Mouse (Mus musculus) gastrocnemius, adult 8-10 months (tissue): Measurements from ENCODE around the gene Kcng4. TPM values are rescaled to one million over a fixed set of nuclear protein-coding genes. Genes with fewer than 3 reads are reported as not detected.

Experiments used
- DNase-seq, 2 experiments: peaks; one replicate each; pipeline ENCODE4 v3.0.0; 2022; ENCODE audit warnings: low spot score in 2 of 2
- total RNA-seq, 4 experiments: library from RNA; stranded (reverse); gene quantifications; 2 replicates each; pipeline ENCODE4 v1.2.4; 2022

Kcng4 gene
- total RNA-seq, 4 experiments from 2014 or later, result 8.3 to 22.8 (median 16.5) TPM

DNA sequence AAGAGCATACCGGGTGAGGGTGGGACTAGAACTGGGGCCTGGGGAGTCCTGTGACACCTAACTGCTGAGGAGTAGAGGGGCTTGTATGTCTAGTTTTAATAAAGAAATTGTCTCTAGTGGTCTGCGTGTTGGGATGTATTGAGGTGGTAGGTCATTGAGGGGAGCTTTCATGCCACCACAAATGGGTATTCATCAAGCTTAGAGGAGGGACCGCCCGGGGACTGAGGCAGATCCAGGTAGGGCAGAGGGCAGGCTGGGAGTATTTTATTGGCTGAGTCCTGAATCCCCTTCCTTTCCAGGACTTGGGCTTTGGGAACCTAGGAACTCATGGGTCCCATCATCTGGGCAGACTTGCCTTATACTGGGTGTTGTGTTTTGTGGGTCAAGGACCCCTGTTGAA lies 18.7 kb downstream of the Kcng4 start:
- no peak for DNase-seq

DNA sequence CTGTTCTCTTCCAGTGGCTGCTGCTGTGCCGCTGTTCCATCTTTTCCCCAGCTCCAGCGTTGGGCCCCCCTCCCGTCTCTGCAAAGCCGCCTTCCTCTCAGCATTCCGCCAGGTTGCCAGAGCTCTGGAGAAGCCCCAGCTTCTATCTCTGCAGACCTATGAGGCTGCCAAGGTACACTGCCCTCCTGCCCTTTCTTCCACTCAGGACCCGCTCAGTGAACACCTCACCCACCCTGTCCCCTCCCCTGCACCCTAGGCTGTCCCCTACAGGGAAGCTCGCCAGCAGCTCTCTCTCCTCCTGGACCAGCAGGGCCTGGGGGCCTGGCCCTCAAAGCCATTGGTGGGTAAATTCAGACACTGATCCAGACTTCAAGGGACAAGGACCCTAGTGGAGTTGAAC lies 19.1 kb downstream of the Kcng4 start:
- DNase-seq, result no peak

DNA sequence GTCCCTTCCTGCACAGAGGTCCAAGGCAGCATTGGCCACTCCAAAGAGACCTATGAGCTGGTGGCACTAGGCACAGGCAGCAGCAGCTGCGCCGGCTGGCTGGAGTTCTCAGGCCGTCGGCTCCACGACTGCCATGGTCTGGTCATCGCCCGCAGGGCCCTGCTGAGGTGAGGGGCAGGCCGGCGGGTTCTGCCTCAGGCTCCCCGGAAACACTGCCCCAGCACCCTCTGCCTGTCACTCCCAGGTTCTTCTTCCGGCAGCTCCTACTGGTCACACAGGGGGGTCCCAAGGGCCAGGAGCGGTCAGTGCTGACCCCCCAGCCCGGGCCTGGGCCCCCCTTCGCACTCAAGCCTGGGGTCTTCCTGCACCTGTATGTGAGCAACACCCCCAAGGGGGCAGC lies 20.4 kb downstream of the Kcng4 start:
- DNase-seq, result no peak

DNA sequence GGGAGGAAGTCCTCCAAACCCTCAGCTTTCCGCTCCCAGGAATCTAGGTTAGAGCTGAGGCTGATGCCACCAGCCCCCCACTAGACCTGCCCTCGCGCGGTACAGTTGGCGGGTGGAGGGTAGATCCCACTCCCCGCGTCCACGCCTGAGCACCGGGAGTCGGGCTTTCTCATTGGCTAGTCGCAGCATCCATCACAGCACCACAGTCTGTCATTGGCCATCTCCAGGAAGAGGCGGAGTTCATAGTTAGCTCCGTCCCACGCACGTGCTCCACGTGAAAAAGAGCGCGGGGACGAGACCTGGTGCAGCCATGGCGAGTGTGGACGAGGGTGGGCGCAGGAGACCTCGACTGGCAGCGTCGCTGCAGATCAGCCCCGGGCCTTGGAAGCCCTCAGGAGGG lies 23.0 kb downstream of the Kcng4 start, which contains the start of gene Adad2:
Adad2 (plus strand) TSS at position 277 of the 400 bp plus-strand sequence.
- no peak for DNase-seq

DNA sequence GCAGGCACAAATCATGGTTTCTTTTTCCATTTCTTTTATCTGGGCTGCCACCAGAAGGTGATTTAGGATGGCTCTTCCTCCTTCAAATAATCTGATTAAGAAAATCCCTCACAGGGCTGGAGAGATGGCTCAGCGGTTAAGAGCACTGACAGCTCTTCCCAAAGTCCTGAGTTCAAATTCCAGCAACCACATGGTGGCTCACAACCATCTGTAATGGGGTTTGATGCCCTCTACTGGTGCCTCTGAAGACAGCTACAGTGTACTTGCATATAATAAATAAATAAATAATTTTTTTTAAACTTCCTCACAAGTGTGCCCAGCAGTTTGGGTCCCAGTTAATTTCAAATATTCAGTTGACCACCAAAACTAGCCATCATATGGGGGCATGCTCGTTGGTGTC lies 29.3 kb downstream of the Kcng4 start:
- DNase-seq, result no peak

DNA sequence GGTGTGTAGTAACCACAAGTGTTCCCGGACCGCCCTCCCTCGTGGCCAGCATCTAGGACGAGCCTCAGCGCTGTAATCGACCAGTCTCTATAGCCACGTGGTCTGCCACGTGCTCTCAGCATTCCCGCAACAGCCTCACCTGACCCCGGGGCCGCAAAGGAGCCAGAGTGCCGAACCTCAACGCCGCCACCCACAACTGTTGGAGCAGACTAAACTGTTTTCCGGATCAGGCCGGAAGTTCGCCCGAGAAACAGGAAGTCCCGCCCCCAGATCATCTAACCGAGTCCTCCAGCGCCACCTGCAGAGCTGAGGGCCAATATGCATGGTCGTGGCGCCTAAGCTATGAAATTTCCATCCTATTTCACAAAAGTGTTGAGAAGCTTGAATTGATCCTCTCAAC lies 30.5 kb downstream of the Kcng4 start, which contains the start of gene Taf1c:
Taf1c (minus strand) TSS at position 227 of the 400 bp plus-strand sequence.
- peak; percentile 89 to 91 for DNase-seq

DNA sequence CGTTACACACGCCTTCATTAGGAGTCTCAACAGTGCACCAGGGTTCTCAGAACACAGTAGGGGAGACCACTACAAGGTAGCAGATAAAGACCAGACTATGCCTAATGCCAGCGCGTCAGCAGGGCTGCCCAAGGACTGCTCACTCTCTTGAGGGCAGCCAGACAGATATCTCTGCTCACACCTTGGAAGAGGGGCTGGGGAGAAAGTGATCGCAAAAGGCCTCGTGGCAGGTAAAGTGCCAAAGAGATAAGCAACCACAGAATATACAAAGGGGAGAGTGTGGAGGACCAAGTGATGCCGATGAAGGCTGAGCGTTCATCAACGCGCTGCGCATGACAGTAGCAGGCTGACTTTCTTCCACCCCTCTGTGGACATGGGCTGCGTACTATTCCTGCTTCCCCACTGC lies 31.1 kb downstream of the Kcng4 start:
- DNase-seq, result no peak

DNA sequence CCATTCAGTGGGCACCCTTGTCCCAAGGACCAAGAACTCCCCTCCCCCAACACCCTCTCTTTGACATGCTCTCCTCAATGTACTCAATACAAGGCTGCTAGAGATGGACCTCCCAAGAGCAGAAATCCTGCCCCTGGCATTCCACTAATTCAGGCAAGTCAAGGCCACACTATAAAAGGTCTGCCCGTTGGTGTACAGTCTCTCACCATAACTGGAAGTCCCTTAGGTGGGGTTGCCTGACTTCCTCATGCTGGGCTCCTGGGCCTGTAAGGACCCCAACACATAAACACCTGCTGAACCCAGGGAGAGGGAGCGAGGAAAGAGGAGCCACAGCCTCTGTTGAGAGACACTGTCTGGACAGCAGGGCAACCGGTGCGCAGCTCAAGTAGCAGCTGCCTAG lies 31.7 kb downstream of the Kcng4 start:
- DNase-seq, result no peak

DNA sequence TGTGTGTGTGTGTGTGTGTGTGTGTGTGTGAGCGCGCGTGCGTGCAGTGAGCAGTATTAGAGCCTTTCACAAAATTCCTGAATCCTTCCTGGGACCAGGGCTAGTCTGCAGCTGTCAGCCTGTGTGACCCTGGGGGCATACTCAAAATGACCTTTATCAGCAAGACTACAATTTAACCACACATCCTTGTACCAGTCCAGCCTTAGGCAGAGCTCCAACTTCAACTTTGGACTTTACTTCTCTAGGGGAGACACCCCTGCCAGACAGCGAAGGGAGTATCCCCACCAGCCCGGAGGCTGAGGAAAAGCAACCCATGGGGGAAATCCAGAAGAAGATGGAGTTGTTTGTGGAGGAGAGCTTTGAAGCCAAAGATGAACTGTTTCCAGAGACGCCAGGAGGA lies 44.0 kb downstream of the Kcng4 start:
- no peak for DNase-seq

DNA sequence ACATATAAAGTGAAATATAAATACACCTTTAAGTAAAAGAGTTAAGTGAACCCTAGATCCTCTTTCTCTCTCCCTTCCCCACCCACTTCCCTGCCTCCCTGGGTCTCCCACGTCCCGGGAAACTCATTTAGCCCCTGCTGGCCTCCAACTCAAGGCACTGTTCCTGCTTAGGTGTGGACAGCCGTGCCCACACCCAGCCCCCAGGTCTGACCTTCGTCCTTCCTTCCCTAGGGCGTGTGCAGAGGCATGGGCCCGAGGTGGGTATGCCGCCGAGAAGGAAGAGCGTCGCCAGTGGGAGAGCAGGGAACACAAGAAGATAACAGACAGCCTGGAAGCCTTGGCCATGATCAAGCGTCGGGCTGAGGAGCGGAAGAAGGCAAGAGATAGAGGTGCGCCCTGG lies 45.1 kb downstream of the Kcng4 start:
- DNase-seq, result no peak

DNA sequence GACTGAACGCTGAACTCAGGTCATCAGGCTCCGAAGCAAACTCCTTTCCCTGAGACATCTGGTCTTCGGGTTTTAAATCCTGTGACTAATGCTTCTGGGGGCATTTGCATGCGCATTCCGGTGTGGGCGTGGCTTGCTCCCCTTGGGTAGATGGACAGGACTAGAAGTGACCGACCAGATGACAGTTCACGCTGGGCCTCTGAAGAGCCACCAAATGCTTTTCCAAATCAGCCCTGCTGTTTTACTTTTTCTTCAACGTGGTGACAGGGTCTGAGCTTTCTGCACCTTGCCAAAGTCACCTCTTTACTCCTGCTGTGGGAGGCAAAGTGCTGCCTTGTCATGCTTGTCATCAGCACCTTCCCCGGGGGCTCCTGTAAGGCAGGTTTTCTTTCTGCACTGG lies 46.6 kb downstream of the Kcng4 start:
- DNase-seq, result no peak

DNA sequence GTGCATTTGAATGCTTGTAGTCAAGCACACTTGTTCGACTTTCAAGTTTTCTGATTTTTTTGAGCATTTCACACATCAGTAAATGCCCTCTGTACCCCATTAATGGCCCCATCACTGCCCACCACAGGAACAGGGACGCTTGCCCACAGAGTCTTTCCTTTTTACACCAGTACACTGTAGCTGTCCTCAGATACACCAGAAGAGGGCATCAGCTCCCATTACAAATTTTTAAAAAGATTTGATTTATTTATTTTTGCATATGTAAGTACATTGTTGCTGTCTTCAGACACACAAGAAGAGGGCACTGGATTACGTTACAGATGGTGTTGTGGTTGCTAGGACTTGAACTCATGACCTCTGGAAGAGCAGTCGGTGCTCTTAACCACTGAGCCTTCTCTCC lies 47.2 kb downstream of the Kcng4 start:
- DNase-seq, result no peak

DNA sequence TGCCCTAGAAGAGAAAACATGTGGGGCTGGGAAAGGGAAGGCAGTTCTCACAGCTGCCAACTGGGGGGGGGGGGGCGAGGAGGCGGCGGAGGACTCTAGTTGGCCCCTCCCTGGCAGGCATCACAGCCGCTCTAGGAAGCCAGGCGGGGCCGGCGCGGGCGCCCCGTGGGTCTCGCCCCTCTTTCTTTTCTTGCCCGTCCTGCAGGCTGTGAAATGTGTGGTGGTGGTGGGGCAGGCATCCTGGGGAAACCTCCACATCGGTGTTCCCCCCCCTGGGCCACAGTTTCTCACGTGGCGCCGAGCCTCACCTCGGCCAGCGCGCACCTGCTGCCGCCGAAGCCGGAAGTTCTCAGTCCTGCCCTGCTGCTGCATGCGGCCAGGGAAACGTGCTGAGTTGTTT lies 49.6 kb downstream of the Kcng4 start:
- no peak for DNase-seq

DNA sequence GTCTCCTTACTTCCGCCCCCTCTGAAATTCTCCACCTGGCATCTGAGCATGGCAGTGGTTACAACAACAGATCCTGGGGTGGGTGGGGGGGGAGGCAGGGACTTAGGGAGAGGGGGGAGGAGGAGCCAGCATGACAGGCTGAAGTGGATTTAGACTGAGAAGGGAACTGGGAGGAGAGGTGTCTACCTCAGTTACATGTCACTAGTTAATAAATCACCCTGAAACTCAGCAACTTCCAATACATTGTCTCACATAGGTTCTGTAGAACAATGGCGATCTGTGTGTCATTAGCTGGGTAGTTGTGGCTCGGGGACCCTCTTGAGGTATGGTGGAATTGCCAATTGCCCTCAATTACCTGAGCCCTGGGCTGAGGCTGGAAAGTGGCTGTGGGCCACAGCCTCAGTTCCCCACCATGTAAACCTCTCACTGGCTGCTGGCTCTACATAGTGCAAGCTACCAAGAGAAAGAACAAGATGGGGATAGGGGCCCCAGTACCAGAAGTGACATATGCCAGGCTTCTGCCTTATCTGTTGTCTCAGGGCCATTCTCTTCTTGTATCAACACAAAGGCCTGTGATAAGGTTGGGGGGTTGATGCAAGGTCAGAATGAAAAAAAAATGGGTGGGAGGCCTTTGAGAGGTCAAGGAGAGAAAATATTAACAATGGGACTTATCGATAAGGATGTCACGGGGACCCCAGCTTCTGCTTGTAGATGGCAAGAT lies 54.9 kb downstream of the Kcng4 start:
- no peak for DNase-seq

DNA sequence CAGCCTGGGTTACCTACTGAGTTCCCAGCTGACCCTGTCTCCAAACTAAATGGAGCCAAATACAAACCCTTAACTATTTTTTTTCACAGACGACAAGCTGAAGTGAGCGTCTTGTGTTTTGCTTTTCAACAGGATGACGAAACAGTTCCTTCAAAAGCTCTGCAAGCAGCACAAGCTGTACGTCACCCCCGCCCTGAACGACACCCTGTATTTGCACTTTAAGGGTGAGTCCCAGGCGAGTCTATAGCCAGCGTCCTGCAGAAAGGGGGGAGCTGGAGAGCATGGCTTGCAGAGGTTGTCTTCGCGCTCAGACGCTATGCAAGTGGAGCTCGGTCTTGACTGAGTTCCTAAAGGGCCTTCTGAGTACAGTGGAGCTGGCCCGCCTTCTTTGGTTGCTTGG lies 56.4 kb downstream of the Kcng4 start:
- no peak for DNase-seq

DNA sequence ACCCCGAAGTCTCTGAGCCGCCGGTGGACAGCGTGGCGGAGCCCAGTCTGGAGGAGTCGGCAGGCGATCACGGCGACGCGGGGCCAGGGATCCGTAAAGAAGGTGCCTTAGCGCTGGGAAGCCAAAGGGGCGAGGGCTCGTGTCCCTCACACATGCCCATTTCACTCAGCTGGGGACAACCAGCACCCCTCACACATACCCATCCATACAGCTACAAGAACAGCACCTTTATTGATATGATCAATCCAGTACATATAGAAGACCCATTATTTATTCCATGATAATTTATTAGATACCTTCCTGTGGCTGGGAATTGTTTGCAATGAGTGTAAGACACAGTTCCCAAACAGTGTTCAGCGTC lies 60.1 kb downstream of the Kcng4 start:
- DNase-seq, result no peak

DNA sequence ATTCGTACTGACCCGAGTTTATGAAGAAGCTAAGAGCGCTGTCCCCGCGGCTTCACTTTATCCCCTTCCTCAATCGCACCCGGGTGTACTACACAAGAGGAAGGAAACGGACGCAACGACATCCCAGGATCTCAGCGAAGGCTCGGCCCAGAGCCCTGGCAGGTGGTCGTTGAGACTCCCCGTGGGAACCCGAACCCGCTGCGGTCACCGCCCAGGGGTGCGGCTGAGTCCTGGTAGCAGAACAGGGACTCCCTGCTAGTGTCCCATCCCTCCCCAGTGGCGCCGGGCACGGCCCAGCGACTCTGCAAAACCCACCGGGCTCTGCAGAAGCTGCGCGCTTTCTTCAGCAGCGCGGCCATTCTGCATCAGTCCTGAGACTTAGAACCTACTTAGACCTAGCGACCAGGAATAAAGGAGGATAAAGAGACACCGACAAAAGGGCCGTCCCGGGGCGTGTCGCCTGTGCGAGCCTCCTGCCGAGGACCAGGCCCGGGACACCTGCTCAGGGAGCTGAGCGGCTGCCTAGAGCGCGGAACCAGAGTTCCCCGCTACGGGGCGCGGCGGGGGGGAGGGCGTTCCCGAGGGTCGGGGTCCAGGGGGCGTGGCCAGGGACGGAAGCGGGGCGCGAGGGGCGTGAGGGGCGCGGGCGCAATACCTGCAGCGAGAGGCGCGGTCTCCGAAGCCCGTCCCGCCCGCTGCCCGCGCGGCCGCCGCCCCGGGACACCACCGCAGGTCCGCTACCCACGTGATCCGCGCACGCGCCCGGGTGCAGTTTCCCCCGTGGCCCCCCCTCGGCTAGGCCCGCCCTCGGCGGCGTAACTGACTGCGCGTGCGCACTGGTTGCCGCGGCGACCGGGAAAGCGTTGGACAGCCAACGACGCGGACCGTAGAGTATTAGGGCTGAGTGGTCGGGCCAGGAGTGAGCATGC lies 60.8 kb downstream of the Kcng4 start, which contains the start of the genes Hsdl1 and Dnaaf1:
Hsdl1 (minus strand) TSS at position 747 of the 929 bp plus-strand sequence.
Dnaaf1 (plus strand) TSS at position 799 of the 929 bp plus-strand sequence.
- peak; percentile 92 for DNase-seq

Other genes starting within 250 kb of the Kcng4 start
- 100 to 1,000 TPM in 1 of 4 experiments, 10 to 100 TPM in 3; 83.6 to 123 (median 95.6) TPM for gene Mlycd, start 240.8 kb downstream of the Kcng4 start, total RNA-seq
- 10 to 100 TPM in 2 of 4 experiments, 1 to 10 TPM in 2; 5.9 to 19.9 (median 10.1) TPM for gene Osgin1, start 201.6 kb downstream of the Kcng4 start, total RNA-seq
- gene Necab2, start 189.0 kb downstream of the Kcng4 start, total RNA-seq, result under 1 TPM in 1 of 4 experiments, not detected in 3; 0.22 TPM
- gene Slc38a8, start 134.0 kb downstream of the Kcng4 start, total RNA-seq, result not detected
- 10 to 100 TPM; 18.1 to 24.4 (median 22.5) TPM for gene Mbtps1, start 76.9 kb downstream of the Kcng4 start, total RNA-seq
- gene Hsdl1, start 60.5 kb downstream of the Kcng4 start, total RNA-seq, result 10 to 100 TPM; 16.1 to 21.1 (median 17.4) TPM
- gene Dnaaf1, start 60.4 kb downstream of the Kcng4 start, total RNA-seq, result not detected
- gene Taf1c, start 30.5 kb downstream of the Kcng4 start, total RNA-seq, result 1 to 10 TPM; 5.2 to 8.0 (median 6.9) TPM
- not detected for gene Adad2, start 22.9 kb downstream of the Kcng4 start, total RNA-seq
- gene Wfdc1, start 30.7 kb upstream of the Kcng4 start, total RNA-seq, result 10 to 100 TPM; 63.4 to 89.3 (median 75.2) TPM
- gene Atp2c2, start 64.3 kb upstream of the Kcng4 start, total RNA-seq, result not detected
- 1 to 10 TPM; 2.9 to 4.8 (median 3.8) TPM for gene Tldc1, start 142.7 kb upstream of the Kcng4 start, total RNA-seq
- gene Cotl1, start 204.9 kb upstream of the Kcng4 start, total RNA-seq, result 1 to 10 TPM; 1.8 to 3.7 (median 3.2) TPM
- gene Klhl36, start 226.6 kb upstream of the Kcng4 start, total RNA-seq, result 1 to 10 TPM in 3 of 4 experiments, under 1 TPM in 1; 0.90 to 2.1 (median 1.6) TPM